Mouse (Mus musculus) ES-Bruce4 (cell line): ENCODE measurements around the gene Smg9. TPM values are rescaled to one million over a fixed set of nuclear protein-coding genes. Genes with fewer than 3 reads are reported as not detected.

ENCODE experiments used
- H3K27ac ChIP-seq: 2 replicates; pipeline ENCODE4 v1.5.1; 2012; ENCODE audit warnings: low read length, inconsistent platforms; ENCODE audit not compliant: insufficient read depth
- H3K27me3 ChIP-seq: 2 replicates; pipeline ENCODE4 v1.6.1; 2012; ENCODE audit warnings: mild to moderate bottlenecking, low read length, inconsistent platforms; ENCODE audit not compliant: control insufficient read depth, poor library complexity, insufficient read depth, severe bottlenecking
- H3K36me3 ChIP-seq: 2 replicates; pipeline ENCODE4 v1.6.1; 2012; ENCODE audit warnings: inconsistent platforms, mild to moderate bottlenecking, low read length, moderate library complexity; ENCODE audit not compliant: control insufficient read depth, poor library complexity, insufficient read depth, severe bottlenecking
- H3K4me1 ChIP-seq: one replicate; pipeline ENCODE4 v1.8.1; 2011; ENCODE audit warnings: low read length; ENCODE audit not compliant: control insufficient read depth, insufficient read depth
- H3K4me3 ChIP-seq: 2 replicates; pipeline ENCODE4 v1.5.1; 2011; ENCODE audit warnings: low read depth, mild to moderate bottlenecking, low read length
- H3K9ac ChIP-seq: 2 replicates; pipeline ENCODE4 v1.6.1; 2012; ENCODE audit warnings: low read depth, mild to moderate bottlenecking, inconsistent platforms; ENCODE audit not compliant: poor library complexity, severe bottlenecking
- H3K9me3 ChIP-seq: replicated peaks from 2 replicates; pipeline ENCODE4 v1.6.1; 2012; ENCODE audit warnings: mild to moderate bottlenecking, low read length, inconsistent platforms; ENCODE audit not compliant: control insufficient read depth, poor library complexity, insufficient read depth, severe bottlenecking
- CTCF ChIP-seq: IDR thresholded peaks from one replicate; pipeline ENCODE4 v1.8.1; 2011; ENCODE audit warnings: low read depth, low read length
- EP300 ChIP-seq: IDR thresholded peaks from 2 replicates; pipeline ENCODE4 v1.6.1; 2011; ENCODE audit warnings: low read depth, low read length; ENCODE audit not compliant: insufficient read depth
- POLR2A ChIP-seq: IDR thresholded peaks from one replicate; pipeline ENCODE4 v1.8.1; 2011; ENCODE audit warnings: low read length; ENCODE audit not compliant: insufficient read depth
- polyA plus RNA-seq: library from polyadenylated mRNA; stranded (reverse); fragments of >200 nt; gene quantifications from 2 replicates; pipeline ENCODE4 v1.2.4, GENCODE M21; 2011; ENCODE audit warnings: low read depth; ENCODE audit not compliant: missing spikeins, insufficient read depth, insufficient read length

Gene Smg9
- polyA plus RNA-seq, 1 experiment: 25.5 TPM

GRCm38 (mm10) chr7:24470356-24470755 is 70.9 kb downstream of the Smg9 start:
- Histone ChIP-seq H3K9me3 (no peaks in the 10 kb centered on the region), H3K27ac (no peak overlapping the region), H3K9ac (no peak overlapping the region), H3K4me3 (no peak overlapping the region), H3K4me1 (peaks cover 2% of the 10 kb centered on the region), H3K27me3 (no peaks in the 10 kb centered on the region), H3K36me3 (peaks cover 20% of the 10 kb centered on the region)
- TF ChIP-seq EP300 (no peak), POLR2A (no peak), CTCF (no peak)

Other genes starting within 250 kb of the Smg9 start
- gene Zfp114, start 224.6 kb upstream of the Smg9 start, polyA plus RNA-seq: 0.84 and 1.9 TPM in 2 replicates
- 7.9 and 8.9 TPM in 2 replicates for gene Zfp111, start 188.2 kb upstream of the Smg9 start, polyA plus RNA-seq
- 3.9 and 4.5 TPM in 2 replicates for gene Zfp109, start 162.1 kb upstream of the Smg9 start, polyA plus RNA-seq
- 0.36 TPM in 1 of 2 replicates, not detected in the other for gene Zfp108, start 144.8 kb upstream of the Smg9 start, polyA plus RNA-seq
- 8.5 and 14.3 TPM in 2 replicates for gene Zfp93, start 129.2 kb upstream of the Smg9 start, polyA plus RNA-seq
- gene Zfp61, start 98.4 kb upstream of the Smg9 start, polyA plus RNA-seq: 5.6 and 9.0 TPM in 2 replicates
- 4.7 and 5.3 TPM in 2 replicates for gene Zfp94, start 83.0 kb upstream of the Smg9 start, polyA plus RNA-seq
- not detected in 2 replicates for gene Tescl, start 65.7 kb upstream of the Smg9 start, polyA plus RNA-seq
- not detected in 2 replicates for gene Lypd5, start 50.4 kb upstream of the Smg9 start, polyA plus RNA-seq
- 1.4 and 1.8 TPM in 2 replicates for gene Kcnn4, start 29.4 kb upstream of the Smg9 start, polyA plus RNA-seq
- gene Irgc1, start 52.7 kb downstream of the Smg9 start, polyA plus RNA-seq: not detected in 2 replicates
- 29.5 and 38.0 TPM in 2 replicates for gene Plaur, start 62.9 kb downstream of the Smg9 start, polyA plus RNA-seq
- 10.4 and 12.2 TPM in 2 replicates for gene Cadm4, start 82.4 kb downstream of the Smg9 start, polyA plus RNA-seq
- 12.3 and 13.1 TPM in 2 replicates for gene Zfp428, start 107.4 kb downstream of the Smg9 start, polyA plus RNA-seq
- not detected in 2 replicates for gene AC161166.1, start 112.8 kb downstream of the Smg9 start, polyA plus RNA-seq
- 7.2 and 8.2 TPM in 2 replicates for gene Irgq, start 131.1 kb downstream of the Smg9 start, polyA plus RNA-seq
- gene Pinlyp, start 146.5 kb downstream of the Smg9 start, polyA plus RNA-seq: 1.1 TPM in 1 of 2 replicates, not detected in the other
- gene Xrcc1, start 146.7 kb downstream of the Smg9 start, polyA plus RNA-seq: 84.8 and 85.8 TPM in 2 replicates
- gene Ethe1, start 187.9 kb downstream of the Smg9 start, polyA plus RNA-seq: 13.4 and 15.5 TPM in 2 replicates
- 0.88 and 1.4 TPM in 2 replicates for gene Zfp575, start 188.0 kb downstream of the Smg9 start, polyA plus RNA-seq
- gene Phldb3, start 211.1 kb downstream of the Smg9 start, polyA plus RNA-seq: 5.6 and 7.1 TPM in 2 replicates
- gene Lypd3, start 236.9 kb downstream of the Smg9 start, polyA plus RNA-seq: 0.48 and 0.81 TPM in 2 replicates